Mouse (Mus musculus) G1E-ER4 (cell line): Measurements from ENCODE around the gene Gdf9. TPM values are rescaled to one million over a fixed set of nuclear protein-coding genes. Genes with fewer than 3 reads are reported as not detected.

ENCODE experiments used
- GATA1 ChIP-seq: IDR thresholded peaks from one replicate; pipeline ENCODE4 v1.8.0; 2012; ENCODE audit warnings: low read length, inconsistent platforms
- polyA plus RNA-seq: library from polyadenylated mRNA; stranded (reverse); fragments of >175 nt; gene quantifications from 2 replicates; pipeline ENCODE4 v1.2.3, GENCODE M21; 2012

Gdf9 gene
- 0.14 and 0.24 TPM in 2 replicates for polyA plus RNA-seq

- no peak for TF ChIP-seq GATA1
These were observed at the start of gene Gdf9, which contains the start of gene Uqcrq for GRCm38 (mm10) chr11:53430670-53431346. TSS of gene Gdf9 (plus strand) at chr11:53431023. TSS of gene Uqcrq (minus strand) at chr11:53430831.

- TF ChIP-seq GATA1 = no peak
These were observed 46.9 kb upstream of the Gdf9 start for GRCm38 (mm10) chr11:53383758-53384428.

- TF ChIP-seq GATA1 = no peak
These were observed 37.0 kb upstream of the Gdf9 start for GRCm38 (mm10) chr11:53393856-53394255.

GRCm38 (mm10) chr11:53403638-53404037 lies 27.2 kb upstream of the Gdf9 start:
- TF ChIP-seq GATA1 = no peak

GRCm38 (mm10) chr11:53411738-53412137 lies 19.1 kb upstream of the Gdf9 start:
- TF ChIP-seq GATA1 = no peak

GRCm38 (mm10) chr11:53413871-53414270 lies 17.0 kb upstream of the Gdf9 start:
- TF ChIP-seq GATA1 = no peak

- no peak for TF ChIP-seq GATA1
These were observed 12.8 kb upstream of the Gdf9 start for GRCm38 (mm10) chr11:53418048-53418447.

- no peak for TF ChIP-seq GATA1
These were observed 7.8 kb upstream of the Gdf9 start, which contains the start of gene Leap2 for GRCm38 (mm10) chr11:53423036-53423435. TSS of gene Leap2 (minus strand) at chr11:53423170.

- TF ChIP-seq GATA1 = no peak
These were observed 6.0 kb upstream of the Gdf9 start for GRCm38 (mm10) chr11:53424826-53425225.

- TF ChIP-seq GATA1 = no peak
These were observed 5.6 kb upstream of the Gdf9 start for GRCm38 (mm10) chr11:53425251-53425650.

- TF ChIP-seq GATA1 = no peak
These were observed 5.0 kb upstream of the Gdf9 start for GRCm38 (mm10) chr11:53425711-53426255.

- no peak for TF ChIP-seq GATA1
These were observed 2.7 kb upstream of the Gdf9 start for GRCm38 (mm10) chr11:53427993-53428715.

- no peak for TF ChIP-seq GATA1
These were observed 2.1 kb upstream of the Gdf9 start for GRCm38 (mm10) chr11:53428716-53429057.

- no peak for TF ChIP-seq GATA1
These were observed 1.6 kb upstream of the Gdf9 start for GRCm38 (mm10) chr11:53429182-53429581.

- no peak for TF ChIP-seq GATA1
These were observed 538 bp upstream of the Gdf9 start for GRCm38 (mm10) chr11:53430300-53430669.
